Mouse (Mus musculus) urinary bladder, postnatal 25 days (tissue): ENCODE measurements at regions not wholly inside any gene's neighbourhood (a gene's known extent, or its start where the extent isn't known, plus 50 kb on each side); places are given as distances from the start of the nearest gene placed in this dataset.
"Not testable (repeated sequence)": the region's sequence is repeated elsewhere in the genome, so short reads cannot be mapped to it uniquely, and the experiment has no call there.

ENCODE experiments used
- DNase-seq: peaks from one replicate; pipeline ENCODE4 v3.0.0; 2022; ENCODE audit warnings: low spot score

- DNase-seq, result no peak
These were observed 133.0 kb downstream of the Prr30 start for GRCm38 (mm10) chr14:101067082-101067481.

GRCm38 (mm10) chr14:101056874-101057273, 143.3 kb downstream of the Prr30 start:
- DNase-seq, result no peak

GRCm38 (mm10) chr14:101055915-101056314, 144.2 kb downstream of the Prr30 start:
- peak; percentile 2 for DNase-seq

- DNase-seq, result no peak
These were observed 145.3 kb downstream of the Prr30 start for GRCm38 (mm10) chr14:101054786-101055185.

GRCm38 (mm10) chr14:101052760-101053159, 147.4 kb downstream of the Prr30 start:
- DNase-seq, result no peak

- DNase-seq, result no peak
These were observed 149.9 kb downstream of the Prr30 start for GRCm38 (mm10) chr14:101050212-101050611.

- no peak for DNase-seq
These were observed 150.4 kb downstream of the Prr30 start for GRCm38 (mm10) chr14:101049664-101050203.

- DNase-seq, result no peak
These were observed 156.6 kb downstream of the Prr30 start for GRCm38 (mm10) chr14:101043494-101043893.

GRCm38 (mm10) chr14:101001070-101001469, 199.1 kb downstream of the Prr30 start:
- DNase-seq, result no peak

- DNase-seq, result no peak
These were observed 219.4 kb downstream of the Prr30 start for GRCm38 (mm10) chr14:100980754-100981153.

- DNase-seq, result no peak
These were observed 221.6 kb downstream of the Prr30 start for GRCm38 (mm10) chr14:100978515-100978914.

- peak; percentile 10 for DNase-seq
These were observed 229.2 kb downstream of the Prr30 start for GRCm38 (mm10) chr14:100970970-100971369.

GRCm38 (mm10) chr14:100960198-100960597, 239.9 kb downstream of the Prr30 start:
- no peak for DNase-seq

- DNase-seq, result no peak
These were observed 244.2 kb downstream of the Prr30 start for GRCm38 (mm10) chr14:100955806-100956436.

GRCm38 (mm10) chr14:100950681-100951119, 249.4 kb downstream of the Prr30 start:
- no peak for DNase-seq

- not testable (repeated sequence) for DNase-seq
These were observed 252.5 kb downstream of the Prr30 start for GRCm38 (mm10) chr14:100947625-100948024.

GRCm38 (mm10) chr14:100937358-100937887, 262.7 kb downstream of the Prr30 start:
- DNase-seq, result no peak

GRCm38 (mm10) chr14:100934554-100934953, 265.6 kb downstream of the Prr30 start:
- no peak for DNase-seq

- DNase-seq, result no peak
These were observed 275.2 kb downstream of the Prr30 start for GRCm38 (mm10) chr14:100924880-100925279.

- no peak for DNase-seq
These were observed 299.9 kb downstream of the Prr30 start for GRCm38 (mm10) chr14:100900221-100900620.

GRCm38 (mm10) chr14:100899074-100899473, 301.1 kb downstream of the Prr30 start:
- no peak for DNase-seq

GRCm38 (mm10) chr14:100889163-100890157, 310.7 kb downstream of the Prr30 start:
- DNase-seq, result no peak
